Mouse (Mus musculus) gastrocnemius, postnatal 10 days (tissue): ENCODE results near the gene Ltc4s. TPM values are rescaled to one million over a fixed set of nuclear protein-coding genes. Genes with fewer than 3 reads are reported as not detected.

Experiments used
- DNase-seq: peaks from one replicate; pipeline ENCODE4 v3.0.0; 2021; ENCODE audit warnings: mixed read lengths
- total RNA-seq, 2 experiments: library from RNA; stranded (reverse); gene quantifications; 2 replicates each; pipeline ENCODE4 v1.2.3; 2021

The Ltc4s gene
- total RNA-seq, 2 experiments from 2014 or later: 2.3 to 3.9 TPM

DNA sequence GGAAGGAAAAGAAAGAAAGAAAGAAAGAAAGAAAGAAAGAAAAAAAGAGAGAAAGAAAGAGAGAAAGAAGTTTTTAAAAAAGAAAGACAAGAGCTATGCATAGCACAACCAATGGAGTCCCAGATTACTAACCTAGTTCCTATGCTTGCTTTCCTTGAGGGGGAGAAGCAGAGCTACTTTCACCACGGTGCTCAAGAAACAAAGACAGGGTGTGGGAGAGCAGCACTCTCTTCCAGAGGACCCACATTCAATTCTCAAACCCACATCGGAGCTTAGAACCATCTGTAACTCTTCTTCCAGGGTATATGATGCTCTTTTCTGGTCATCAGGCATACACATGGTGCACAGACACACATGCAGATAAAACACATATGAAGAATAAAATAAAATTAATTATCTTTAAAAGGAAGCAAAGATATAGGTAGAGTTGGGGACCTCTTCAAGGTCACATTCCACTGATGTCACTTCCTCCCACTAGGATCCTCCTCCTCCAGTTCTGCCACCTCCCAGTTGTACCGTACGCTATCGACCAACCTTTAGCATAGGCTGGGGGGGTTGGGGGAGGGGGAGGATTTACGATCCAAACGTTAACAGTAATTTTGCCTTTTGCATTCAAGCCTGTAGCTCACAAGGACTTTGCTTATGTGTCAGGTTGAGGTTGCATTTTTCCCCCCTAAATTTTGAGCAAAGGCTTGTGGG, 10.2 kb upstream of the Ltc4s start:
- DNase-seq: no peak

DNA sequence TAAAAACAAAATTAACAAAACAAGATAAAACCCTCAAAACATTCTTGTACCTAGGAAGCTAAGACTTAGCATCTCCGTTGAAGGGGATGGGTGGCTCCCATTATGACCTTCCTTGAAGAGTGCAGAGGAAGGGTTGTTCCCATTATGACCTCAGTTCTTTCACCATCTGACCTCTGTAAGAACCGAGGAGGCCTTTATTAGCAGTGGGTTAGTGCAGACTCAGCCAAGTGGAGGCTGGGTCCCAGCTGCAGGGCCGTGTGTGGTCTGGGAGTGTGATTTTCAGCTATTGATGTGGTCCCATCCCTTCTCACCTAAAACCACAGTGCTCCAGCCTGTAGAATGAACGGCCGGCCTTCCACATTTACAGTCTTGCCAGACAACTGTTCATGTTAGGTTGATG, 6.9 kb upstream of the Ltc4s start:
- no peak for DNase-seq

DNA sequence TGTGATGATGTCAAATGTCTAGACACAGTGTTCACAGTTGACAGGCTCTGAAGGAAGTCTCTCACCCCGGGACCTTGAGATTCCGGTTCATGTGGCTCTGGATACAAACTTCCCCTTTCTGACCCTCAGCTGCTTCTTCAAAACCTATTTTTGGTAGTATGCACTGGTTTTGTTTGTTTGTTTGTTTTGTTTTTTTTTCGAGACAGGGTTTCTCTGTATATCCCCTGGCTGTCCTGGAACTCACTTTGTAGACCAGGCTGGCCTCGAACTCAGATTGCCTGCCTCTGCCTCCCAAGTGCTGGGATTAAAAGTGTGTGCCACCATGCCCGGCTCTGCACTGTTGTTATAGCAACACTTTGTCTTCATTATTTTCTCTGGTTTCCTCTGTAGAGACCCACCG, 5.5 kb upstream of the Ltc4s start:
- no peak for DNase-seq

DNA sequence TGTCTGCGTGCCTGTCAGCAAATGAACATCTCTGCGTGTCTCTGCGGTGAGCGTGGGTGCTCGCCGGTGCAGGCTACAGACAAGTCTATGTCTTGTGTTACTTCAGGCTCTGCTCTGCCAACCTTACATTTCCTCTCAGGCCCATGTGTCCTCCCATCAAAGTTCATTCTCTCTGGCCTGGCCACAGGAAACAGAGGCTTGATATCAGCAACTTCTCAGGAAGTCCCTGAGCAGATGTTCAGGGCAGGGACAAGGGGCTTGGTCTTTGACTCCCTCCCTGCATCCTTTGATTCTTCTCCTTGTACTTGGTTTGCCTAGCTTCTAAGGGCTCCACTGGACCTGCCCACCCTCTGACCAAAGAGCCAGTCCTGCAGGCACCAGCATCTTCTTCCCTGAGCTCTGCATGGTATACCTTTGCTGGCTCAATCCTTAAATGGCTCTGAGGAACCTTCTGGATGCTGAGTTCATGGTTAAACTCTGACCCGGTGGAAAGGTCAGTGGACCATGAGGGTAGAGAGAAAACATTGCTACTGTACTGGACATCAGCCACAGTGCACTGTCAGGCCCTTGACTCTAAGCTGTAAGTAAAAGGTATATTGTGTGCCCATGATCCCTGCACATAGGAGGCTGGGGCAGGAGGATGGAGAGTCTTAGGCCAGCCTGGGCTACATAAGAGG, 2.0 kb upstream of the Ltc4s start:
- no peak for DNase-seq

DNA sequence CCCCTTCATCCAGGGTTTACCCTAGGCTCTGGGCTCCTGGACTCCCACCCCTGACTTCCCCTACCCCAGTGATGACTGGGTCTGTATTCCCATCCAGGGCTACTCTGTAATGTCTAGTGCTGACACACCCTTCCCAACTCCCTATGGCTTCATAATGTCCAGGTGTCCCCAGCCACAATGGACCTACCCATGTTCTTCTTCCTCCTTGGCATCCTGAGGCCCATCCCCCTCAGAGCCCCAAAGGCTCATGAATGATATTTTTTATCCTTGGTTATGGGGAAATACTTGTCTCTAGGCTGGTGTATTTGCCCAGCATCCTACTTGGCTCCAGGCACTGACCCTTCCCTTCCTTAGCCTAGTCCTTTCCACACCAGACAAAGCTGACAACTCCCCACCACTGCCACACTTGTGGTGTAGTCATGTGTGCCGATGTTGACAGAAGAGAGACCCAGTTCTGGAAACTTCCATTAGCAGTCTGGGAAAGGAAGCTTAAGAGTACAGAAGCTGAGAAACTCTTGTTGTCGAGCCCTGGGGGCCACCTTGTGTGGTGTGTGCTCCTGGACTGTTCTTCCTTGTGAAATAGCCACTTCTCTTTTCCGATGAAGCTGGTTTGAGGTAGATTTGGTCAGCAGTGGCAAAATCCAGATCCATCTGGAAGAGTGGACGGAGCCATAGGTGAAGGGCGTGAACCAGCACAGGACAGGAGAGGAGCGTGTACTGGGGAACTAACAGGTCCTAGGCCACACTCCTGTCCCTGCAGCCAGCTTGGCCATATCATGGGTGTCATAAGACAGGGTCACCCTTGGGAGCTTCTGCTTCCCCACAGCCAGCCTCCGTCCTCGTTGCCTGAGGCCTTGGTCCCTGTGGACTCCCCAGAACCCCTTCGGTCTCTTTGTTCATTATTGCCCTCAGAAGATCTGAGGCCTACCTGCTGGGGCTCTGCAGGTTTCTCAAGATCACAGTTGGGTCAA, 690 bp upstream of the Ltc4s start:
- no peak for DNase-seq

DNA sequence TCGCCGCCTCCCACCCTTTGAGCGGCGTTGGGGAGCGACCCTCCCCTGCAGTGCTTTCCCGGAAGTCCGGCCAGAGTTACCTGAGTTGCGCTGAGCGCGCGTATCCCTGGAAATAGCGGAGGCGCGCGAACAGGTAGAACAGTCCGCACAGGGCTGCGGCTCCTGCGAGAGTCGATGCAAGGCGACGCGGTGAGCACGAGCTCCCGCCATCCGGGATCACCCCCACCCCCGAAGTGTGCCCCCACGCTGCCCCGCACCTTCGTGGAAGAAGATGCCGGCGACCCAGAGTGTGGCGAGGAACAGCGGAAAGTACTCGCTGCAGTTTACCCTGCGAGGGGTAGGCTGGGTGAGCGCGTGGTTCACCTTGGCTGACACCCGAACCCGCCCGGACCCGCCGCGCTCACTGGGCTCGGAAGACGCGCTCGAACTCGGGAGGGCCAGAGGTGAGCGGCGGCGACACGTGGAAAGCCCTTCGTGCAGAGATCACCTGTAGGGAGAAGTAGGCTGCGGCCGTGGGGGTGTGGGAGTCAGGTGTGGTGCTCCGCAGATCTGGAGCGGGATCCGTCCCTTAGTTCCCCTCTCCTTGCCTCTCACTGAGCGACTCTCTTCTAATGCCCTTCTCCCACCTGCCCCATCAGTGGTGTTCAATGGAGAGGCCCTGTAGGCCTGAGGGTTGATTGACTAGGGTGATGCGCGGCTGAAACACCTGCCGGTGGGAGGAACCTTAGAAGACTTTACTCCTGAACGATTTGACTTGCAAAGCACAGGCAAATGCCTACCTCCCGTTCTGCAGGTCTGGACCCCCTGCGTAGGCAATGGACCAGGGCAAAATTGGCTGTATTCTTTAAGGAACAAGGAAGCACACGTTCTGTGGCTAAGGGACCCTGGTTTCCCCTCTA, 1.2 kb downstream of the Ltc4s start:
- no peak for DNase-seq

DNA sequence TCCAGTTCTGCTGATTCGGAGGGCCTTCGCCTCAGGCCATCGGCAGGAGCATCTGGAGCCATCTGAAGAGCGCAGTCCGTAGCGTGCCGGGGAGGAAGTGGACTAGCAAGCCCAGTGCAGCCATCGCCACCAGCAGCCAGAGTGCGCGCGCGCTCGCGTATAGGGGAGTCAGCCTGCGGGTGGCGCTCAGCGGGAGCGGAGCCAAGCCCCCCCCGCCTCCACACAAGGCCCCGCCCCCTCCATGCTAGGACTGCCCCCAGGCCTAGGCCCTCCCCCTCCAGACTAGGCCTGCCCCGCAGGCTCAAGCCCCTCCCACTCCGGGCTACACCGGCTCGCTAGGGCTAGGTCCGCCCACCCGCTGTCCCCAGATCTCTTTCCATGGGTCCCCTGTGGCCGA, 1.9 kb downstream of the Ltc4s start:
- DNase-seq: peak; percentile 93

DNA sequence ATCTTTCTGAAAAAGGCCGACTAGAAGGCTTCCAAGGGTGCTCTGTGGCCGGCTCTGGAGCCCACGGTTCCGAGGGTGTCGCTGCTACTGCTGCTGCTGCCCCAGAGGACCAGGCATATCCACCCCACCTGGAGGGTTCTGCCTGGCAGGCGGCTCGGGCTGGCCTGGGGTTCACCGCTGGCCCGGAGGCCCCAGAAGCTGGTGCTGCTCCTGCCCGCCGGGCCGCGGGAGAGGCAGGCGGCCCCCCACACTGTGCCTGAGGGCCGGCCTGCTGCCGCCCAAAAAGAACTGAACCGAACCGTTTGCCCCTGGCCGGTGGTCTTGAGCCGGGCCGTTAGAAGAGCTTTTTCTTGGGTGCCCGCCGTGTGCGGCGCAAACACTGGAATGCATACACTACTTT, 3.8 kb downstream of the Ltc4s start:
- no peak for DNase-seq

DNA sequence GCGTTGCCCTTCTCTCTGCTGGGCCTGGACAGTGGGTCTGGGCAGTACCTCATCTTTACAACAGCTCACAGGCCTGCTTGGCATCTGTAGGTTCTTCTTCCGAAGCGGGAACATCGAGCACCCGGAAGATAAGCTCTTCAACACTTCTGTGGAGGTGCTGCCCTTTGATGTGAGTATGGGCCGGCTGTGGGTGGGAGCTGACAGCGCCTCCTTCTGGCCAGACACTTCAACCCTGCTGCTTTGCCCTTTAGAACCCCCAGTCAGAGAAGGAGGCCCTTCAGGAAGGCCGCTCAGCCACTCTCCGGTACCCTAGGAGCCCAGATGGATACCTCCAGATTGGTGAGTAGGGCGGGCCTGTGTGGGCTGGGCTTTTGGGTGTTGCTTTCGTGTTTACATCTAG, 4.4 kb downstream of the Ltc4s start:
- no peak for DNase-seq

DNA sequence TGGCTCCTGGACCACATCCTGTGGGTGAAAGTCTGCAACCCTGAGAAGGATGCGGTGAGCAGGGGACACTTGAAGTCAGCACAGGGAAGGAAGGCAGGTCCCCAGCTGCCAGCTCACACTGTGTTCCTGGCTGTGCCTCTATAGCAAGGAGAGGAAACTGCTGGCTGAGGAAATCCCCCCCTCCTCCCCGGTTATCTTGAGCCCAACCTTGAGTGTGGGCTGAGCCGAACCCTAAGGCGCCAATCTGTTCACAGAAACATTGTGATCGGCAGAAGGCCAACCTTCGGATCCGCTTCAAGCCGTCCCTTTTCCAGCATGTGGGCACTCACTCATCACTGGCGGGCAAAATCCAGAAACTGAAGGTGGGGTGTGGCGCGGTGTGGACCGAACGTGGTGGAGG, 5.4 kb downstream of the Ltc4s start:
- DNase-seq: no peak

DNA sequence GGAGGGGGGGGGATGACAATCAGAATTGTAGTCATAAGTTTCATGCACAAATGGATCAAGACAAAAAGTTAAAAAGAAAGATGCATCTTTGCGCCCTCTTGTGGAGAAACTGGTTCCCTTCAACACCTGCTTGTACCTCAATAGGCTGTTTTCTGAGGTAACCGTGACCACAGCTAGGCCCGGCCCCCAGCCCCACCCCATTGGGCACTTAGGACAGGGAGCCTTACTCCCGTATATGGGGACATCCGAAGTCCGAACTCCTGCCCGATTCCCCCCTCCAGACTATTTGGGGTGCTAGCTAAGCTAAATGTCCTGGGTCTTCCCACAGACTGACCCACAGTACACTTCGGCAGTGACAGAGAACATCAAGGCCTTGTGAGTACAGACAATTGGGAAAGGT, 7.0 kb downstream of the Ltc4s start:
- DNase-seq: no peak

DNA sequence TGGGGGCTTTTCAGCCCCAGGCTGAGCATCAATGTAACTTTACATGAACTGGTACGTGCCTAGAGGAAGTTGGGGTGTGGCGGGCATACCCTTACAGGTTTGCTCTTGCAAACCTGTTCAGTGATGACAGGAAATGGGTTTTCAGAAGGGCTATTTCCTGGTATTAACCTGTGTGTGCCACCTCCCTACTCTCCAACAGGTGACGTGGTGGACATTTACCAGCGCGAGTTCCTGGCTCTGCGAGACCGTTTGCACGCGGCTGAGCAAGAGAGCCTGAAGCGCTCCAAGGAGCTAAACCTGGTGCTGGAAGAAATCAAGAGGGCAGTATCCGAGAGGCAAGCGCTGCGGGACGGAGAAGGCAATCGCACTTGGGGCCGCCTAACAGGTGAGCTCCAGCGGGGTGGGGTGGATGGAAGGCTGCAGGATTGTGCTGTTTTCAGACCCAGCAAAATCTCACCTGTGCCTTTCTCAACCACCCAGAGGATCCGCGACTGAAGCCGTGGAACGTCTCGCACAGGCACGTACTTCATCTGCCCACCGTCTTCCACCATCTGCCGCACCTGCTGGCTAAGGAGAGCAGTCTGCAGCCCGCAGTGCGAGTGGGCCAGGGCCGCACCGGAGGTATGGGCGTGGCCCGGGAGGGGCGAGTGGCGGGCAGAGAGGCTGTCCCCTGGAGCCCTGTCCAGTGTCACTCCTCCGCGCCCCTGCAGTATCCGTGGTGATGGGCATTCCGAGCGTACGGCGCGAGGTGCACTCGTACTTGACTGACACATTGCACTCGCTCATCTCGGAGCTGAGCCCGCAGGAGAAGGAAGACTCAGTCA, 7.7 kb downstream of the Ltc4s start:
- no peak for DNase-seq

DNA sequence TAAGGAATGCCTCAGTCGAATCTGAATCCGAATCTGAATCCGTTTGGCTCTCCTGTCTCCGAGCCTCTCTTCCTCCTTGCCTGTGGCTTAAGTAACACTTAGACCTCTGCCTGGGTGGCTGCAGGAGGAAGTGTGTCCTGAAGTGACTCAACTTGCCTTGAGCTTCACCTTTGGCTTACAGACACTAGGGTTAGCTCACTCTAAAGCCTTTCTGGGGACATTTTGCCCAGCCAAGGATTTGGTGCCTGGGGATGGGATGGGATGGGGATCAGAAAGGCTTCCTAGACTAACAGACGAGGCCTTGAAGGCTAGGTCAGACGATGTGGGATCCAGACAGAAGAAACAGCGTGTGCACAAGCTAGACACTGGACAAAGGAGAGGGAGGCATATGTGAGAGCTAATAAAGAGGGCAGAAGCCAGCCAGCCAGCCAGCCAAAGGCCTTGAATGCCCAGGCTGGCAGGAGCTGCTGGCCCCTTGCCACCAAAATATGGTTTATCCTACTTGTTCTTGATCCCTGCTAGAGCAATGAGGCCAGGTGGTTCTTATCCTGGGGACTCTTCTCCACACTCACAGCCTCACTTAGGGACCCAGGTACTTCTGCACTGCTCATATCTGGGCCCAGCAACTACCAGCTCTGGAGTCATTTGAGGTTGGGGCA, 9.0 kb downstream of the Ltc4s start:
- no peak for DNase-seq

DNA sequence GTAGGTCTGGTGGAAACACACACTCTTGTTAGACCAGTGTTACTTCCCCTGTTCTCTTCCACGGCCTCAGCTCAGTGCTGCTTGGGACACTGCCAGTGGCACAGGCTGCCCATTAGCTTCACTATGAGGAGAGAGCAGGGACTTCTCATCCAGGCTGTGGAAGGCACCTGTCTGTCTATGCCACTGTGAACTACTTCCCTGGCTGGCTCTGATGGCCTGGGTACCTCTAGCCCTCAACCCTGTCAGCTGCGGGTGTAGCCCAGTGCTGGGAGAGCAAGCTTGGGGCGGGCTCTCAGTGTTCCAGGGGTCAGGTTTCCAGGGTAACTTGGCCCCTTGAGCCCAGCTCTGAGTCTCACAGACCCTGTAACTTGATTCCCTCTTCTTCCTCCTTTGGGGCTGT, 9.6 kb downstream of the Ltc4s start:
- DNase-seq: no peak

DNA sequence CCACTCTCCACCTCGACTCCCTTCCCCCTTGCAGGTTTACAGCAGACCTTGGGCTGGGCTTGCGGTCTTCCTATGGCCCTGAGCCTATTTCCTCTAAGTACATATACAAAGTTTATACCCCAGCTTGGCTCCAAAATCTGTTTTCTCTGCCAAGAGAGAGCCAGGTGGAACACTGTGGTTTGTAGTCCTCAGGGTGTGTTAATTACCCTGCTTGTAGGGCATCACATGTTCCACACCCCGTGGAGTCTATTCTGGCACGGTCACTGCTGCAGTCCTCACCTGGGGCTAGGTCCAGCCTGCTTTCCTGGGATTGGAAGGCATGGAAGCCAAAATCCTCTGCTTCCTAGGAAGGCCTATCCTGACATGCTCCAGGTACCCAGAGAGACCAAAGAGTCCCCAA, 10.7 kb downstream of the Ltc4s start:
- no peak for DNase-seq

DNA sequence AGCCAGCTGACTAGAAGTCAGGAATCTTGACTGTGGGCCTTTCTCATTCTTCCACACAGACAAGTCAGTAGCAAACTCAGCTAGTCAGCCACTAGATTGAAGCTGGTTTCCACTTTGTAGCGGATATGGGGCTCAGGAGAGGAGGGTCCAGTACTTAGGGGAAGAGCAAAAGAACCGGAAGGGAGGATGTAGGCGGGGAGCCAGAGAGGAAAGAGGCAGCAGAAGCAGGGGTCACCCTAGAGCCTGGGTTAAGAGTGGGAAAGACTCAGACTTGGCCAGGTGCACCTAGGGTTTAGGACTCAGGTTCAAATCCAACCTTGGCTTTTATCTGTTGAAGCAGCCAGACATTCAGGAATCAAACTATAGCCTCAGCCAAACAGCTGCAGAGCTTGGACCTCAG, 11.2 kb downstream of the Ltc4s start:
- no peak for DNase-seq

DNA sequence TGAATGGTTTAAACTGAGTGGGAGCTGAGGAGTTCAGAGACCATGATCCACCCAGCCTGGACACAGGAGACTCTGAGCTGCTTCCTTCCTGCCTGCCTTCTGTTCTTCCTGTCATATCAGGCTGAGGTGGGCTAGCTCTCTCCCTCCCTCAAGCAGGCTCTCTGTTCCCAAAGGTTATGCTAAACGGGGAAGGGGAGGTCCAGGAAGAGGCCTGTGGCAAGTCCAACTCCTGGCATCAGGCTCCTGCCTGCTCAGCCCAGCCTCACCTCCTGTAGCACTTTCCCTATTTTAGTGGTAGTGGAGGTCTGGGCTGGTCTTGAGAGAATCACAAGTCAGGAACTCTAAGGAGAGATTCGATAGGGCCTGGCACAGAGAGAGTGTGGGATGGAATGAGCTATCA, 12.0 kb downstream of the Ltc4s start:
- DNase-seq: no peak

DNA sequence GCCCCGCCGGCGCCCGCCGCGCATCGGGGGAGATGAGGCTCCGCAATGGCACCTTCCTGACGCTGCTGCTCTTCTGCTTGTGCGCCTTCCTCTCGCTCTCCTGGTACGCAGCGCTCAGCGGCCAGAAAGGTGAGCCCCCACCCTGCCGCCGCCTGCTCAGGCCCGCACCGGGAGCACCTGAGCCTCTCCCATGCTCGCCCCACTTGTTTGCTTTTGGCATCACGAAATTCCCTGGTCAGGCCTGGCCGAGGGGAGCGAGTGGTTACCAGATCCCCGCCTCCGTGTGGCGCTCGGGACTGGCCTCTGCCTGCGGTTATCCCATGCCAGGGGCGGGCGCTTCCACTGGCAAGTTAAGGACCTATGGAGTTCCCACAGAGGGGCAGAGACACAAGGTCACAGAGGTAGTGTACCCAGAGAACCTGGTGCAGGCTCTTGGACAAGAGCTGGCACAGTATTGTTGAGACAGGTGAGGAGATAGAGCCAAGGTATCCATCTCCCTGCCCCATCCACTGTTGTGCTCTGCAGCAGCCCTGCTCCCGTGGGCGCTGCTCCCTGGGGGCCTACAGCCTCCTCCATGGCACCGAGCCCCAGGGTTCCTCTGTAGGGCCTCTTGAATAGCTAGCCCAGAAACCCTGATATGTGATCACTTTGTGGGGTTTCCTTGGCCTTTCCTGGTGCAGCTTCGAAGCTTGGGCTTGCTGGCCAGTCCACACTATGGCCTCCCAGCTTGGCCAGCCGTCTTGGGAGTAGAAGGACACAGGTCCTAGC, 12.6 kb downstream of the Ltc4s start:
- peak; percentile 50 for DNase-seq

DNA sequence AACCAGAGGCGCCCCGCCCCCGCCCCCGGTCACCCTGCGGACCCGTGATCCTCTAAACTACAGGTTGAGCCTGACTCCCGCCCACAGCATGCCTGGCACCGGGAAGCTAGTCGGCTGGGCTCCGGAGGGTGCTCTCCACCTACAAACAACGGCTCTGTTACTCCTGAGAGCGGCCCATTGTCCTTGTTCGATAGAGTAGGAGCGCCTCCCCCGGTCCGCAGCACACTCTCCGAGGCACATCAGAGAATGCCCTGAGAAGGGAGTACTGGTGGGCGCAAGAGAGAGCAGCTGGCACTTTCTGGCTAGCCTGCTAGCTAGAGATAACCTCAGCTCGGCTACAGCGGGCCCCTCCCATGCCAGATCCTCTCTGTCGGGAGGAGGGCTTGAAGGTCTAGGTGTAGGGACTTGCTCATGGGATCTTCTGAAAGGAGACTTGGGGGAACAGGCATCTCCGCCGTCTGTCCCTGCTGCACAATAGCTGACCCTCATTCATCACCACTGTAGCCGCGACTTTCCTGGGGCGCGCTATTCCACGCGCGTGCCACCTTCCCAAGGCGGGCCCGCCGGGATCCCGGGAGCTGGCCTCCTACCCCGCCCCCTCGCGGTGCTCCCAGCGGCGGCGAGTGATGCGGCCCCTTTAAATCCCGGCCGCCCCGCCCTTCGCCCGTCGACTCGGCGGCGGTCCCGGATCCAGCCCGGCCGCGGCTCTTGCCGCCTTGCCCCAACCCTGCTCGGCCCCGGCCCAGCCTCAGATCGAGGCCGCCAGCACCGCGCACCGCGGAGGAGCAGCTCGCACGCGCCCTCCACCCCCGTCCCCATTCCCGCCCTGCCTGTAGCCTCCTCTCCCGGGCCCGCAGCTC, 13.5 kb downstream of the Ltc4s start:
- DNase-seq: peak; percentile 87
